Mouse (Mus musculus) kidney, adult 2 months (tissue): Measurements from ENCODE around the gene Adamts2. TPM values are rescaled to one million over a fixed set of nuclear protein-coding genes. Genes with fewer than 3 reads are reported as not detected.

ENCODE experiments used
- DNase-seq: peaks from one replicate; pipeline ENCODE4 v3.0.0; 2021
- H3K27ac ChIP-seq: fragments of 200-500 bp; 2 replicates; pipeline ENCODE4 v1.5.1; 2012; ENCODE audit warnings: low read depth, low read length, control low read depth, inconsistent platforms; ENCODE audit not compliant: insufficient read depth
- H3K27me3 ChIP-seq: fragments of 200-500 bp; replicated peaks from 2 replicates; pipeline ENCODE4 v1.6.1; 2012; ENCODE audit warnings: mild to moderate bottlenecking, moderate library complexity, low read length, inconsistent platforms; ENCODE audit not compliant: control insufficient read depth, insufficient read depth
- H3K36me3 ChIP-seq: fragments of 200-500 bp; 2 replicates; pipeline ENCODE4 v1.6.1; 2012; ENCODE audit warnings: mild to moderate bottlenecking, moderate library complexity, low read length, inconsistent platforms; ENCODE audit not compliant: control insufficient read depth, insufficient read depth
- H3K4me1 ChIP-seq: fragments of 200-500 bp; 2 replicates; pipeline ENCODE4 v1.6.1; 2011; ENCODE audit warnings: low read length; ENCODE audit not compliant: control insufficient read depth, insufficient read depth
- H3K4me3 ChIP-seq: fragments of 200-500 bp; 2 replicates; pipeline ENCODE4 v1.5.1; 2011; ENCODE audit warnings: mild to moderate bottlenecking, low read depth, low read length, control low read depth; ENCODE audit not compliant: insufficient read depth
- CTCF ChIP-seq: fragments of 200-500 bp; conservative IDR thresholded peaks from 2 replicates; pipeline ENCODE4 v1.5.1; 2011; ENCODE audit warnings: low read depth, mild to moderate bottlenecking, control low read depth, low read length, moderate library complexity, mixed read lengths; ENCODE audit not compliant: insufficient read depth, insufficient read length
- POLR2A ChIP-seq: fragments of 200-500 bp; IDR thresholded peaks from one replicate; pipeline ENCODE4 v1.6.1; 2011; ENCODE audit warnings: low read depth, low read length, control low read depth
- WGBS: fragments of 180-500 bp; shearing (Covaris S2); methylation state at CpG from one replicate; pipeline ENCODE4 v1.1.7; 2018; 5-methylcytosine and 5-hydroxymethylcytosine counted together
- polyA plus RNA-seq: library from polyadenylated mRNA; depleted of rRNA; stranded (reverse); fragments of >200 nt; gene quantifications from 2 replicates; pipeline ENCODE4 v1.2.3, GENCODE M21; 2012; rRNA removed

Adamts2 gene
- polyA plus RNA-seq, 1 experiment, result 4.5 TPM

GRCm38 (mm10) chr11:50847047-50847446 lies 245.2 kb downstream of the Adamts2 start:
- TF ChIP-seq CTCF (no peak; the same call in 1 of the 2 replicates), POLR2A (no peak)
- 63% methylated on average over 5 of the region's 5 CpGs for WGBS
- Histone ChIP-seq H3K36me3 (no peaks in the 10 kb centered on the region), H3K4me3 (no peak overlapping the region), H3K4me1 (no peaks in the 10 kb centered on the region), H3K27ac (no peak overlapping the region), H3K27me3 (no peaks in the 10 kb centered on the region; the same call in 1 of the 2 replicates)
- no peak for DNase-seq

DNA sequence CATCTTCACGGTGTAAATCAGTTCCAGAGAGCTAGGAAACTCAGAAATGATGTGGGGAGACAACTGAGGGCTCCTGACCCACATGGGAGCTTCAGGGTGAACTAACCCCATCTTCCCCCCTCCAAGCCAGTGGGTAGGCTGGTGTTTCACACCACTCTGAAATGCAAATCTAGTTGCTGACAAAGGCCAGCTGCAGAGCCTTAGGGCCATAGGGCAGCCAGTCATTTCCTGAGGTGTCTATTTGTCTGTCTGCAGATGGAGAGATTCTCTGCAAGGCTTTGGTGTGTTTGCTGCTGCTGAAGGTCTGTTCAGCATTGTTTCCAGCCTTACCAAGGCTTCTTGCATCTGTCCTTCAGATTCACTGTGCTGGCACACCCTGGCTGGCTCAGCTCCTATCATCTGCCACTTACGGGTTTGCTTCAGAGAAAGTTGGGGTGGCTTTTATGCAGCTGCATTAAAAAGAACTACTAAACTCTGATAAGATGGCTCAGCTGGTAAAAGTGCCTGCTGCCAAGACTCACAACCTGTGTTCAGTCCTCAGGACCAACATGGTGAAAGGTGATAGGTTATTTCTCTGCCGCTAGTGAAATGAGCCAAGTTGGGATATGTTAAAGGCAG lies 246.7 kb downstream of the Adamts2 start:
- H3K4me3 ChIP-seq, result no peak overlapping the region
- no peaks in the 10 kb centered on the region for H3K4me1 ChIP-seq
- no peak for DNase-seq
- H3K27me3 ChIP-seq, result no peaks in the 10 kb centered on the region; the same call in 1 of the 2 replicates
- TF ChIP-seq POLR2A, result no peak
- no peak for TF ChIP-seq CTCF
- no peaks in the 10 kb centered on the region for H3K36me3 ChIP-seq
- no peak overlapping the region for H3K27ac ChIP-seq
- WGBS, result 49% methylated on average over 3 of the region's 3 CpGs

GRCm38 (mm10) chr11:50849310-50849709 lies 247.4 kb downstream of the Adamts2 start:
- Histone ChIP-seq H3K27me3 (no peaks in the 10 kb centered on the region; the same call in 1 of the 2 replicates), H3K36me3 (no peaks in the 10 kb centered on the region), H3K4me1 (no peaks in the 10 kb centered on the region), H3K27ac (no peak overlapping the region), H3K4me3 (no peak overlapping the region)
- DNase-seq, result no peak
- WGBS, result 3% methylated on average over 10 of the region's 10 CpGs
- TF ChIP-seq POLR2A, result no peak
- TF ChIP-seq CTCF, result no peak

DNA sequence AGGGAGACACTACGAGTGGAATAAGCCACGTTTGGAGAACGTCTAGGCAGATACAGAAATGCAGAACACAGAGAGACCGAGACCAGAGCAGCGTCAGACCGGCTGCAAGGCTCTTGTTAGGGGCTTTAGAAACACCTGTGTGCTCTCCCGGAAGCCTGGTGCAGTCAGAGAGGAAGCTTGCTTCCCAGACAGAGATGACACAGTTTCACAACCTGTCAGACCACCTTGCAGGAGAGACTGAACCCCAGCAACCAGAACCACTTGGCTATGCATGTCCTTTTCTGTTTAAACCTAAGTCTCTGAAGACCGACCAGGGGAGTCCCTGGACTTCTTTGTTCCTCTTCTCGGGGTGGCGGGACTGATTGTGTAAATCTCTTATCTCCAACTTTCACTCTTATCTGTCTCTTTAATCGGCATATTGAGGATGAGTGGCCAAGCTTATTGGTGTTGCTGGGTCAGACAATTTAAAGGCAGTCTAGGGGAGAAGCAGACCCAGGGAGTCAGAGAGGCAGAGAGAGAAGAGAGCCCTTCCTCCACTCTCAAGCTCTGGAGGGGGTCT lies 248.4 kb downstream of the Adamts2 start, which contains the start of gene Grm6:
TSS of gene Grm6 (plus strand) at position 509 of the 559 bp plus-strand sequence.
- no peak for DNase-seq
- Histone ChIP-seq H3K36me3 (no peaks in the 10 kb centered on the region), H3K4me1 (no peaks in the 10 kb centered on the region), H3K27me3 (no peaks in the 10 kb centered on the region; the same call in 1 of the 2 replicates), H3K4me3 (no peak within 1 kb of the TSS), H3K27ac (no peak within 1 kb of the TSS)
- WGBS, result 2% methylated on average over 11 of the region's 11 CpGs
- no peak for TF ChIP-seq CTCF
- no peak for TF ChIP-seq POLR2A

GRCm38 (mm10) chr11:50850989-50851601 lies 249.2 kb downstream of the Adamts2 start:
- Histone ChIP-seq H3K36me3 (no peaks in the 10 kb centered on the region), H3K4me1 (no peaks in the 10 kb centered on the region), H3K27ac (no peak overlapping the region), H3K4me3 (no peak overlapping the region), H3K27me3 (no peaks in the 10 kb centered on the region; the same call in 1 of the 2 replicates)
- peak; percentile 8 for DNase-seq
- under 1% methylated on average over 72 of the region's 72 CpGs for WGBS
- TF ChIP-seq CTCF, result no peak

Other genes with a start within 250 kb of the Adamts2 start
- gene Cby3, start 247.6 kb upstream of the Adamts2 start, polyA plus RNA-seq, result 1.3 TPM in 2 replicates
- gene Hnrnph1, start 225.1 kb upstream of the Adamts2 start, polyA plus RNA-seq, result 40.2 and 65.0 TPM in 2 replicates
- 27.7 and 30.4 TPM in 2 replicates for gene Rufy1, start 171.0 kb upstream of the Adamts2 start, polyA plus RNA-seq
- 1.2 and 1.4 TPM in 2 replicates for gene Zfp354c, start 225.6 kb downstream of the Adamts2 start, polyA plus RNA-seq
- gene Zfp879, start 239.5 kb downstream of the Adamts2 start, polyA plus RNA-seq, result 0.58 and 0.64 TPM in 2 replicates
- 0.03 TPM in 1 of 2 replicates, not detected in the other for gene Grm6, start 248.6 kb downstream of the Adamts2 start, polyA plus RNA-seq